Mouse (Mus musculus): ENCODE measurements around the gene Hmga1b.

GRCm38 (mm10) chr11:120805375-120806298, 43.0 kb downstream of the Hmga1b start:
- no peak; a peak in 1 of 4 replicates for TF ChIP-seq POLR2A (IDR thresholded peaks at IDR 0.05; ENCODE audit: control insufficient read depth in 1 of 2, insufficient read depth in 1 of 2, low read depth in 1 of 2, low read length in 2 of 2, poor library complexity in 1 of 2)
- no peak for TF ChIP-seq RCOR1 (IDR thresholded peaks at IDR 0.05; ENCODE audit: low read depth, low read length)
- TF ChIP-seq CTCF (IDR thresholded peaks at IDR 0.05 in 2 of 3, conservative IDR thresholded peaks at IDR 0.05 in 1 of 3; ENCODE audit: control insufficient read depth in 1 of 3, insufficient read depth in 1 of 3, low read depth in 2 of 3, low read length in 3 of 3, poor library complexity in 1 of 3, severe bottlenecking in 1 of 3): no peak

Data from MEL (cell line).